Mouse (Mus musculus) C2C12 (cell line): ENCODE measurements around the gene Polr2j. TPM values are rescaled to one million over a fixed set of nuclear protein-coding genes. Genes with fewer than 3 reads are reported as not detected.

ENCODE experiments used
- H3K27me3 ChIP-seq: one replicate; pipeline ENCODE4 v1.6.1; 2011; ENCODE audit not compliant: control insufficient read depth, insufficient read depth, insufficient read length
- H3K36me3 ChIP-seq: one replicate; pipeline ENCODE4 v1.6.1; 2011; ENCODE audit not compliant: control insufficient read depth, insufficient read depth
- H3K4me3 ChIP-seq: one replicate; pipeline ENCODE4 v1.5.1; 2011; ENCODE audit warnings: mild to moderate bottlenecking, control low read depth; ENCODE audit not compliant: poor library complexity, insufficient read depth, severe bottlenecking
- H3K79me2 ChIP-seq: one replicate; pipeline ENCODE4 v1.6.1; 2011; ENCODE audit not compliant: control insufficient read depth, insufficient read depth
- H3K79me3 ChIP-seq: one replicate; pipeline ENCODE4 v1.6.1; 2011; ENCODE audit warnings: low read depth, control low read depth
- H3ac ChIP-seq: one replicate; pipeline ENCODE3; 2011; ENCODE audit warnings: low read depth; ENCODE audit not compliant: control insufficient read depth, insufficient read length
- CEBPB ChIP-seq: IDR thresholded peaks from one replicate; pipeline ENCODE4 v1.6.1; 2011; ENCODE audit warnings: low read depth, mild to moderate bottlenecking, control low read depth, moderate library complexity
- CTCF ChIP-seq: IDR thresholded peaks from one replicate; pipeline ENCODE4 v1.5.1; 2011; ENCODE audit not compliant: control insufficient read depth, insufficient read depth, insufficient read length
- FOSL1 ChIP-seq: IDR thresholded peaks from one replicate; pipeline ENCODE4 v1.8.0; 2011; ENCODE audit warnings: mild to moderate bottlenecking, low read length; ENCODE audit not compliant: poor library complexity, insufficient read depth, severe bottlenecking
- MAX ChIP-seq: IDR thresholded peaks from one replicate; pipeline ENCODE4 v1.6.1; 2011; ENCODE audit warnings: mild to moderate bottlenecking, control low read depth
- MYOD1 ChIP-seq: IDR thresholded peaks from one replicate; pipeline ENCODE4 v1.6.1; 2011; ENCODE audit warnings: low read depth; ENCODE audit not compliant: control insufficient read depth, insufficient read length
- MYOG ChIP-seq: IDR thresholded peaks from one replicate; pipeline ENCODE4 v1.6.1; 2011; ENCODE audit not compliant: control insufficient read depth, insufficient read length; ENCODE audit errors: extremely low read depth
- USF1 ChIP-seq: IDR thresholded peaks from one replicate; pipeline ENCODE4 v1.6.1; 2011; ENCODE audit warnings: low read depth, mild to moderate bottlenecking, control low read depth, moderate library complexity
- polyA plus RNA-seq: library from polyadenylated mRNA; unstranded; fragments of >200 nt; fragmentation: generic; extraction: Trizol; gene quantifications from one replicate; pipeline ENCODE4 v1.2.1, GENCODE M21; 2012; ENCODE audit warnings: missing spikeins

The Polr2j gene
- polyA plus RNA-seq, 1 experiment: 206 TPM

DNA sequence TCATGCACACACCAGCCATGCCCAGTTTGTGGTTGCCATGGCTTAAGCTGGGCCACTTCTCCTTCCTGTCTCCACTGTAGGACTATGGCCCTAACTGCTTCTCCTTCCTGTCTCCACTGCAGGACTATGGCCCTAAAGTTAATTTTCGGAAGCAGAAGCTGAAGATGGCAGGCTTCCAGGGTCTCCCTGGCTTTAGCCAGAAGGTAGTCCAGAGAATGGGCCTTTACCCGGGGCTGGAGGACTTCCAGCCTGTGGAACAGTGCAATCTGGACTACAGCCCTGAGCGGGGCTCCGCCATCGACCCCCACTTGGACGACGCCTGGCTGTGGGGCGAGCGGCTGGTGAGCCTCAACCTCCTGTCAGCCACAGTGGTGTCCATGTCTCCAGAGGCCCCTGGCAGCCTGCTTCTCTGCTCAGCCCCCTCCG is 23.6 kb downstream of the Polr2j start:
- H3K79me3 ChIP-seq: peaks cover 7% of the 10 kb centered on the region
- peaks cover 35% of the 10 kb centered on the region for H3K79me2 ChIP-seq
- H3K36me3 ChIP-seq: peaks cover 35% of the 10 kb centered on the region
- H3ac ChIP-seq: no peak overlapping the region
- H3K4me3 ChIP-seq: no peak overlapping the region
- no peaks in the 10 kb centered on the region for H3K27me3 ChIP-seq
- TF ChIP-seq MYOG (no peak), MAX (no peak), CEBPB (no peak), MYOD1 (no peak), USF1 (no peak), CTCF (no peak), FOSL1 (no peak)

DNA sequence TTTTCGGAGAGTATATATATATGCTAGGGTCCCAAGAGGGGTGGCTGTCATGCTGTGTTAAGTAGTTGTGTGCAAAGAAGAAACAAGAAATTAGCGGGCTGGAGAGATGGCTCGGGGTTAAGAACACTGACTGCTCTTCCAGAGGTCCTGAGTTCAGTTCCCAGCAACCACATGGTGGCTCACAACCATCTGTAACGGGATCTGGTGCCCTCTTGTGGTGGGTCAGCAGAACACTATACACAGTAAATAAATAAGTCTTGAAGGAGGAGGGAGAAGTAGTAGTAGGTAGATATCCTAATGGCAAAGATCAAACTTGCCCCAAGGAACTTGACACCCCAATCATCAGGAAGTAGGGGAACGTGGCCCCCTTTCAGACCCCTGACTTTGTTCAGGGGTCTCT is 26.3 kb downstream of the Polr2j start:
- Histone ChIP-seq H3K79me2 (peaks cover 11% of the 10 kb centered on the region), H3K79me3 (peaks cover 2% of the 10 kb centered on the region), H3K4me3 (no peak overlapping the region), H3K27me3 (no peaks in the 10 kb centered on the region), H3ac (no peak overlapping the region), H3K36me3 (peaks cover 35% of the 10 kb centered on the region)
- TF ChIP-seq MYOD1 (no peak), USF1 (no peak), MYOG (no peak), FOSL1 (no peak), MAX (no peak), CEBPB (no peak), CTCF (no peak)

- H3K27me3 ChIP-seq: no peaks in the 10 kb centered on the region
- H3ac ChIP-seq: no peak overlapping the region
- H3K4me3 ChIP-seq: no peak overlapping the region
- H3K36me3 ChIP-seq: peaks cover 33% of the 10 kb centered on the region
- peaks cover 2% of the 10 kb centered on the region for H3K79me3 ChIP-seq
- TF ChIP-seq MYOG (no peak), FOSL1 (no peak), CEBPB (no peak)
- peaks cover 7% of the 10 kb centered on the region for H3K79me2 ChIP-seq
Observed at GRCm38 (mm10) chr5:136143161-136143755, 26.8 kb downstream of the Polr2j start.

GRCm38 (mm10) chr5:136144606-136145430 is 28.4 kb downstream of the Polr2j start:
- TF ChIP-seq MYOD1 (no peak), CEBPB (no peak)
- Histone ChIP-seq H3K79me3 (no peaks in the 10 kb centered on the region), H3K27me3 (no peaks in the 10 kb centered on the region), H3ac (no peak overlapping the region), H3K36me3 (peaks cover 19% of the 10 kb centered on the region), H3K4me3 (no peak overlapping the region), H3K79me2 (no peaks in the 10 kb centered on the region)

GRCm38 (mm10) chr5:136146936-136147335 is 30.5 kb downstream of the Polr2j start:
- Histone ChIP-seq H3K36me3 (peaks cover 2% of the 10 kb centered on the region), H3K4me3 (no peak overlapping the region), H3K27me3 (no peaks in the 10 kb centered on the region), H3K79me2 (no peaks in the 10 kb centered on the region), H3K79me3 (no peaks in the 10 kb centered on the region), H3ac (no peak overlapping the region)
- TF ChIP-seq CEBPB: no peak
- no peak for TF ChIP-seq MYOG
- TF ChIP-seq FOSL1: no peak
- TF ChIP-seq CTCF: no peak
- no peak for TF ChIP-seq MAX
- no peak for TF ChIP-seq MYOD1
- no peak for TF ChIP-seq USF1

DNA sequence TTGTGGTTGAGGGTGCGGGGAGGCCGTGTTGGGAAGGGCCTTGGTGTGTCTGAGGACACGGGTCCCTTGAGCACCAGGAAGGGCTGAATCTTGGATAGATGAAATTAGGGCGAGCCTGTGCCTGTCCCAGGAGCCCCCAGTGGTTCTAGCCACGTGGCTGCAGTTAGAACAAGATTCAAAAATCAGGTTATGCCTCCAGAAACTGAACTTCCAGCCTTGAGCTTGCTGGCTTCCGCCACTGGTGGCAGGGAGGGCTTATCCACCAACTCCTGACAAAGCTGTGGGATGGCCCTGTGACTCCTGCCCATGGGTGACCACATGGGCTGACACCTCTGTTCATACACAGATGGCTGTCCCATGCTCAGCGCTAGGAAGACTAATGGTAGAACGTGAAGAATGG is 31.3 kb downstream of the Polr2j start:
- no peak for TF ChIP-seq MYOG
- no peak for TF ChIP-seq CTCF
- no peak for TF ChIP-seq MYOD1
- H3ac ChIP-seq: no peak overlapping the region
- no peaks in the 10 kb centered on the region for H3K79me3 ChIP-seq
- no peak overlapping the region for H3K4me3 ChIP-seq
- no peaks in the 10 kb centered on the region for H3K79me2 ChIP-seq
- H3K36me3 ChIP-seq: no peaks in the 10 kb centered on the region
- no peaks in the 10 kb centered on the region for H3K27me3 ChIP-seq
